Mouse (Mus musculus): ENCODE data around the gene Oxsm.

The Oxsm gene

DNA sequence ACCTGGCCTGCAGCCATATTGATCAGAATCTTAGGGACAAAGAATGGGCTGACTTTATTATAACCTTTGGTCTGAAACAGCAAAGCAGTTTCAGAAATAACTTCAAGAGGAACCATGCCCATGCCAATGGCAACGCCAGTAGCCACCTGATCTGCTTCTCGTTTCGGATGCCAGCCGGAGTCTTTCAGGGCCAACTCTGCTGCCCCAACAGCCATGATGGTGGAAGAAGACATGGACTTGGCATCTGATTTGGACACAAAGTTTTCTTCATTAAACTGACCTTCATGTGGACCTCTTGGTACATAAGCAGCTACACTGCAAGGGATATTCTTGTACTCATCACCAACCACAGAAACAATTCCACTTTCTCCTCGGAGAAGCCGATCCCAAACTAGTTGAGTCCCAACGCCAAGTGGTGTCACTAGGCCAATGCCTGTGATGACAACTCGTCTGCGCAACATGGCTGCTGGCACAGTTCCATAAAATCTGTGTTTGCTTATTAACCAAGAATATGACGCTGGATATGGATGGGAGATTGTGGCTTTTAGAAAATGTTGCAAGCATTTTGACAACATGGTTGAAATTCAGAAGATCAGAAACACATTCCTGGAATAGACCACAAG, 7.3 kb downstream of the Oxsm start:
- no peak for DNase-seq (ENCODE audit: low spot score)

GRCm38 (mm10) chr14:16236466-16236865, 13.1 kb downstream of the Oxsm start:
- DNase-seq (ENCODE audit: low spot score): no peak

GRCm38 (mm10) chr14:16233515-16233914, 16.1 kb downstream of the Oxsm start:
- no peak for DNase-seq (ENCODE audit: low spot score)

GRCm38 (mm10) chr14:16230581-16230980, 19.0 kb downstream of the Oxsm start:
- DNase-seq (ENCODE audit: low spot score): no peak

DNA sequence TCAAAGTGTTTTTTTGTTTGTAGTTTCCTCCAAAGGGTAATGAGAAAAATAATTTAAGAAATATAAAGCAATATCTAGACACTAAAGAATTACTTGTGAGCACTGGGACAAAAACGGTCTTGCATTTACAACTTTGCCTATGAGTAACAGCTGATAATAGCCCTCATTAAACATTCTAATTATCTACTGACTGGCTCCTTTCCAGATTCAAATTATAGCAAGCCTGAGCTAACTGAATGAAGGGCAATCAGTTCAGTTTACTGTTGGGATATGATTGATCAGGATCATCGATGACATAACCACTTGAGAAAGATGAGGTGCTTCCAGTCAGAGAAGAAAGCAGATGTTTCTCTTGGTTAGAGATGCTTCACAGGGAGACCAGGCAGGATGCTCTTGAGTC, 20.2 kb downstream of the Oxsm start:
- no peak for DNase-seq (ENCODE audit: low spot score)

DNA sequence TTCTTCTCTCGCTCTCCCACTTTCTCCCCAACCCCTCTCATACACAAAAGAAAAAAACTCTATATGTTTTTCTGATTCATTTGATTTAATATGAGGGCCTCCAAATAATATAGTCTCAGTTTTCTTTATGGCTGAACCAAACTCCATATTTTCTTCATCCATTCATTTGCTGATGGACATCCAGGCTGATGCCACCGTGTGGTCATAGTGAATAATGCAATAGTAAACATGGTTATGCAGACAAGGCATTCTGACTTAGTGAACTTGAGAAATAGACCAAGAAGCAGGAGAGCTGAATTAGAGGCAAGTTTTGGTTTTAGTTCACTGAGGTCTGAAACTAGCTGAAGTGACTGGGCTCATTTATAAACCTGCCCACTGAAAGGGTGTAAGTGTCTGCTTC, 30.6 kb downstream of the Oxsm start:
- no peak for DNase-seq (ENCODE audit: low spot score)

DNA sequence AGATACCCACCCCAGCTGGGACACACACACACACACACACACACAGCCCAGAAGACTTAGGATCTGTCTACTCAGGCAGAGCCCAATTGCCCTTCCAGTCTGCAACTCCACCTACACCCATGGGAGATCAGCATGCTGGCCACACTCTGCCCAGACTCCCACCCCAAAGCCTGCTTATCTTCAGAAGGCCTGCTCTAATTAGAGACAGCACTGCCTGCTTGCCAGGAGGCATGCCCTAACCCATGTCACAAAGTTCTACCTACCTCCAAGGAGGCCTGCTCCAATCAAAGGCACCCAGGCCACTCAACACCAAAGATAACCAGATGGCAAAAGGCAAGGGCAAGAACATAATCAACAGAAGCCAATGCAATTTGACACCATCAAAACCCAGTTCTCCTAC, 41.9 kb downstream of the Oxsm start:
- DNase-seq (ENCODE audit: low spot score): no peak

DNA sequence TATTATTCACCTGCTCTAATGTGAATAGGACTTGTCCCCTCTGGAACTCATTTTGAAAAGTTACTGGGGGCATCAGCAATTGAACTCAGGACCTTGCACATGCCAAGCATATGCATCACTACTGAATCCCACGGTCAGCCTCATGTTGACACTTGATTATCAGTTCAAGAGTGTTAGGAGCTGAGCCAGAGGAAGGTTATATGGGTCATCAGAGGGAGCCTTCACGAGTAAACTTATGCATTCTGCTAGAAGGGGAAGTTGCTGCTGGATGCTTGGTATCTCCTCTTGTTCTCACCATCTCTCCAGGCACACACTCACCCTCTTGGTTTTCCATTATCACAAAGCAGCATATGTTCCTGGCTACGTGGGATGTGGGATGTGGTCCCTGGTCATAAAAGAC, 47.9 kb downstream of the Oxsm start:
- DNase-seq (ENCODE audit: low spot score): no peak

GRCm38 (mm10) chr14:16200969-16201638, 48.5 kb downstream of the Oxsm start:
- DNase-seq (ENCODE audit: low spot score): no peak

DNA sequence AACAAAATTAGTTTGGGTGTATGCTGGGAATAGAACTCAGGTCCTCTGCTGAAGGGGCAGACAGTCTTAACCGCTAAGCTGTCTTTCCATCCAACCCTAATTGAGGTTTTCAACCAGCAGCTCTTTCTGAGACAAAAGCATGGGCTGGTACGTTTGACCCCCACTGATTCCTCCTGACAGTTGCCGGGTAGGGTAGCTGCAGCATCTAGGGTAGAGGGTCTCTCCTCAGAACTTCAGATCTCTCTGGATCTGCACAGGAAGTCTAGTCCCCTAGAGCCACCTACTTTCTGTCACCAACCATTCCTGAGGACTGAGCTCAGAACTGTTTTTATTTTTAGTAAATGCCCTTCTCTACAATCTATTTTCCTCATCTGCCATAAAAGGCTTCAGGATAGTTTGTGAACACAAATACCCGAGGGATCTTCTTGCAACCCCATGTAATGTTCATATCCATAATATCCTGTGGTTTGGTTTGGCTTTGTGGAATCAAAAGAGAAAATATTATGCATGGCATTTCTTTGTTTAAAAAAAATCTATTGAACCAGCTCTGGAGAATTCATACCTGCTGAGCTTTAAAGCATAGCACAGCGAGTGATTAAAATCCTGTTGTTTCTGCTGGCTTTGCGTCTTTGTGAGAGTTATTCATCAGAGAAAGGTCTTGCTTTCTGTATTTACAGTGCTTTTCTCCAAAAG, 49.2 kb downstream of the Oxsm start:
- no peak for DNase-seq (ENCODE audit: low spot score)

GRCm38 (mm10) chr14:16196518-16196917, 53.1 kb downstream of the Oxsm start:
- no peak for DNase-seq (ENCODE audit: low spot score)

- DNase-seq (ENCODE audit: low spot score): no peak
Observed at GRCm38 (mm10) chr14:16195486-16195885, 54.1 kb downstream of the Oxsm start.

GRCm38 (mm10) chr14:16194125-16194524, 55.5 kb downstream of the Oxsm start:
- DNase-seq (ENCODE audit: low spot score): no peak

DNA sequence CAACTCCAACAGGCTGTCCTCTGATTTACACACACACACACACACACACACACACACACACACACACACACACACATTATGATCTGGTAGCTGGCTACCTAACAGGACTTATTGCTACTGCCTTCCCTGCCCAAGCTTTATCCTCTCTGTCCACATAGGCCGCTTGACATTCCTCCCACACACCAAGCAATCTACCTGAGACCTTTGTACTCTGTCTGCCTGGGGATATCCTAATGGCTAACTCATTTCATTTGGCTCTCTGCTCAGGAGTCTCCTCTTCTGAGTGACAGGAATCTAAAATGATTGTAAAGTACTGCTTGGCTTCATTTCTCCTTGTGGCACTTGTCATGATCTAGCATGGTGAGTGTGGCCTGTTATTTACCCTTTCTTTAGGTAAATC, 60.5 kb downstream of the Oxsm start:
- no peak for DNase-seq (ENCODE audit: low spot score)
